Mouse (Mus musculus) embryo, embryonic 11 days (tissue): ENCODE results near the gene Igflr1.

Experiments
- DNase-seq: peaks from one replicate; pipeline ENCODE4 v3.0.0-alpha.2; 2015

Gene Igflr1

DNA sequence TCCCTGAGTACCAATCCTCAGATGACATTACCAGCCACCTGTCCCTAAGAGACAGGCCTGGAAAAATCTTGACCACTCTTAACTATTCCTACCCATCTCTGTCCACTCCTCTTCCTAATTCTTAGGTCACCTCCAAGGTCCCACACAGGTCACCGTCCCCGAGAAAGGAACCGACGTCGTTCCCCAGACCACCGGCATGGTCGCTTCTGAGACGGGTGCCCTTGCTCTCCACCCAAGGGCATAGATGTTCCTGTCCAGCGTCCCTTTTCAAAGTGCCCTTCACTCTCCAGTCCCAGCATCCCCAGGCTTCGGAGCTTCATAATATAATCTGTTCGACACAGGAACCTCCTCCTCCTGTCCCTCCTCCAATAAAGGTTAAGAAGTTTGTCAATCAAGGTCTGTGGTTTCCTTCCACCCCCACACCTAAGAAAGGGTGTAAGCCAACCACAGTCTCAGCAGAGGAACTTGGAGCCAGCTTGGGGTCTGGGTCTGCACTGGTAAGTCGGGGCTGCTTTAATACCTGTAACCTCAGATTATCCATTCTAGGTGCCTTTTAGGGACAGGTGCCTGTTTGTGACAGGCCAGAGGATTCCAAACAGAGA, at the start of gene Igflr1:
Igflr1 (plus strand) TSS at position 458 of the 602 bp plus-strand sequence.
- DNase-seq, result no peak

DNA sequence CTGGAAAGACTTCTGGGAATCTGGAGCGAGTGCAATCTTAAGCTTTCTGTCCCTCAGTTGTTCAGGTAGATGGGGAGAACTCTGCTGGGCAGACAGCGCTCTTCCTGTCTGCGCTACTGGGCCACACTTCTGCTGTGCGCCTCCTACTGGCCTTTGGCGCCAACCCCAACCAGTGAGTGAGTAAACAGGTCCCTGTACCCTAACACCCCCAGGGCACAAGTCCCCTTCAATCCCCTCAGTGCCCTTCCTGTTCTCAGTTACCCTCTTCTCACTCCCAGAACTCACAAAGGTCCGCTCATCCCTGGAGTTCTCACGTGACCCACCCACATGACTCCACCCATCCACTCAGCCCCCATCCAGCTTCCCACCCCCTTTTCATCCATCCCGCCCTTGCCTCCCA, 46.9 kb upstream of the Igflr1 start:
- DNase-seq, result no peak

DNA sequence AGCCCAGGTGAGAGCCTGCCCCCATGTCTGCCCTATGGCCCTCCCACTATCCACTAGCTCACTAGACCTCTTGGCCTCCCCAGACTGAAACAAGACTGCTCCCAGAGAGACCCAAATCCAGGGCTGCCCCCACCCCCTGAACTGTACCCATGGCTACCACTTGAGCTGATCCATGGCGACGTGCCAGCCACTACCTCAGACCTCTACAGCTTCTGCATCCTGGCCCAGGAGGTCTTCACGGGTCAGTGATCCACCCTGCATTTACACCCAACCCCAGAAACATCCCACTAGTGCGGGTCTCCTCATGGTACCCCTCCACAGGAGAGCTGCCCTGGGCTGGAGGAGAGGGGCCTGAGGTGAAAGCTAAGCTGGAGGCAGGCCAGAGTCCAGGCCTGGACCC, 44.8 kb upstream of the Igflr1 start:
- DNase-seq, result no peak

DNA sequence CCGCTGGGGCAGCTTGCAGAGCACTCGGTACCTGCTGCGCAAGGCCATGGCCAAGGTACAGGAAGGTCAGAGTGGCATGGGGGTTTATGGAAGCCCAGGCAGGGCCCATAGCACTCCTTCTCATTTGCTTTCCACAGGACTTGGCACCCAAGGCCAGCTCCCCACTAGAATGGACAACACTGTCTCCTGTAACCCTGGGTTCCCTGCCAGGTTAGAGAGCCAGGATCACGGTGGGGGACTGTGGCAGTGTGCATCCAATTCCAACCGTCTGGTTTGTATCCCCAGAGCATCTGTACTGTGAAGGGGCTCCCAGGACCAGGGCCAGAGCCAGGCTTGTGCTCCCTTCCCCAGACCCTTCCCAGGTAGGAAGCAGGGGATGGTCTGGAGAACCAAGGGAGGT, 44.4 kb upstream of the Igflr1 start:
- no peak for DNase-seq

DNA sequence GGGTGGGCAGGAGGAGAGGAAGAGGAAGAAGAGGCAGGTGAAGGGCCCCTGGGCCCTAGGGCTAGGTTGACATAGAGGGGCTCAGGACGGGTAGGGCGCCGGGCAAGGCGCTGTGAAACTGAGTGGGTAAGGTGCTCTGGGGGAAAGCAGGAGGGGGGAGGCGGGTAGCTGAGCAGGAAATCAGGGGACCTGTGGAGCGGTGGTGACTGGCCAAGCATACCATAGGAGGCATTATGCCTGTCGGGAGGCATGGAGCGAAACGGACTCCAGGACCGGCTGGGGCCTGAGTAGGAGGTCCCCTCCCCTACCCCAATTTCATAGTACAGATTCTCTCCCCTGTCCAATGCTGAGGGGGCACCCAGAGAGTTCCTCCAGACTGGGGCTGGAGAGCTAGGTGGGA, 42.4 kb upstream of the Igflr1 start:
- DNase-seq, result no peak

DNA sequence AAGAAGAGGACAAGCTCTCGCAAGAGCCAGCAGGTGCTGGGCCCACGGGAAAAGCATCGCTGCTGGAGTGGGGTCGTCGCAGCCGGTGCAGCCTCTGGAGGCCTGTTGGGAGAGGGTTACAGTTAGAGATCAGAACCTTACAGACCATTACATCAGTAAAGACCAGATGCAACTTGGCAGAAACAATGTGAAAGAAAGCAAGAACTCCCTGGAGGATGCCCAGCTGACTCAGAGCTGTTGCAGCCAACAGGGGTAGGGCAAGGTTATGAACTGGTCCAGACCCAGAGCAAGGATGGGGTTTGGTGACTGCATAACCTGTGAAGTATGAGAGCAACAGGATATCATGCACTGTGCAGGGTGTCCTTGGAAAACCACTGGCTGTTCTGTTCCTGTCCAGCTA, 40.7 kb upstream of the Igflr1 start:
- no peak for DNase-seq

DNA sequence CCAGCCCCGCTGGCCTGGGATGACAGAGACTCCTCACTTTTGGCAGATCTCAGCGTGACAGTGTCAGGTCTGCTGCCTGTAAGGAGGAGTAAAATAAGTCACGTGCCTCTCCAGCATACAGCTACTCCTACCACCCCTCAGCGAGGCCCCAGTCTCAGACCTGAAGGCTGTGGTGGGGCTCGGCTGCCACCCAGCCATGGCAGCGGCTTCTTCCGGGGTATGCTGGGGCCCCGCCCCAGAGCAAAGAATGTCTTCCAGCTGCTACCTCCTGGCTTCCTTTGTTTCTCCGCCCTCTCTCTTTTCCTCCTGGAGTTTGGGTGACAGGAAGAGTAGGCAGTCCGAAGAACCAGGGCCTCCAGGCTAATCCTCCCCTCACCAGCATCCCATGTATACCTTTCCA, 39.3 kb upstream of the Igflr1 start:
- DNase-seq, result peak; percentile 24

DNA sequence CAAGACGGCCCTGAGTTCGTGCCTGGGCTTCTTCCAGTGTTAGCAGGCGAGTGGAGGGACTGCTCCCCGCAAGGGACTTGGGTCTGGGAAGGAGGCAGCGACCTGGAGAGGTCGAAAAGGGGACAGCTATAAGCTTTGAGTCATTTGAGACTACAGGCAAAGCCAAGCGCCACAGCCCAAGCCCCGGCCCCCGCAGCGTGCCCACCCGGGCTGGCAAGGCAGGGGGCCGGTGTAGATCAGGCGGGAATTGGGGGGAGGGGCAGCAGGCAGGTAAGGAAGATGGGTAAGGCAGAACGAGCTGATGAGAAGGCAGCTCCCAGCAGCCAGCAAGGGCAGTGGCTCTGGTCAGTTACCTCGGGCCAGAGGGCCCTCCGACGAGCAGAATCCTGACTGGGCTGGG, 38.8 kb upstream of the Igflr1 start:
- DNase-seq, result no peak

DNA sequence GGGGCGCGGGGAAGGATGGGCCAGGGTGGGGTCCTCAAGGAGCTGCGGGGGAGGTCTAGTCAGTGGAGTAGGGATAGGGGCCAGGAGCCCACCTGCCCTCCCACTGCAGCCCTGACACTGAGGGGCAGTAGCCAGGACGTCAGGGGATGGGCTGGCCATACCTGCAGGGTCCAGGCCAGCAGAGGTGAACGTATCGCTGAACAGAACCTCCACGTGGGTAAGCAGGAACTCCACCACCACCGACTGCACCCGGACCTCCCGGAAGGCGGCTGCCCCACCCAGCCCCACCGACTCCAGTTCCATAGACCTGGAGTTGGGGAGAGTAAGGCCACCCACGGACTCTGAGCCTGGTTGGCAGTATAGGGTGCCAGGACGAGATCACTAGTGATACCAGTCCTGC, 38.2 kb upstream of the Igflr1 start:
- DNase-seq, result no peak

DNA sequence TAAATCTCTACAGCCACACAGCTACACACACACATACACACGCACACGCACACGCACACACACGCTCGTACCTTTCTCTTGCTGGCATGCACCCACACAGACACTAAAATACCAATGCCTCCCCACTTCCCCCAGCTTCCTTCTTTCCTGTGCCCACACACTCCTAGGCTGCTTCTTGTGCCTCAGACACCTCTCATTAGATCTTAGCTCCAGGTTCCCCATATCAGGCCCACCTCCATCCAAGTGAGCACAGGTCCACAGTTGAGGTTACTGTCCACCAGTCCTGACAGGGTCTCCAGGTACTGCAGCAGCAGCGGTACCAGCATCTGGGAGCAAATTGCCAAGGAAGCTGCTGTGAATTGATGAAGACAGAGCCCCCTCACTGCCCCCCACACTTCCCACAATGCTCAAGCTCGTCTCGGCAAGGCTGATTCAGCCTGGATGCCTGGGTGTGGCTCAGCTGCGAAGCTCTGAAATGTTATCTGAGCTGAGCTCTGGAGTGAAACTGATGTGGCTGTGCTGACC, 33.9 kb upstream of the Igflr1 start:
- DNase-seq, result no peak

DNA sequence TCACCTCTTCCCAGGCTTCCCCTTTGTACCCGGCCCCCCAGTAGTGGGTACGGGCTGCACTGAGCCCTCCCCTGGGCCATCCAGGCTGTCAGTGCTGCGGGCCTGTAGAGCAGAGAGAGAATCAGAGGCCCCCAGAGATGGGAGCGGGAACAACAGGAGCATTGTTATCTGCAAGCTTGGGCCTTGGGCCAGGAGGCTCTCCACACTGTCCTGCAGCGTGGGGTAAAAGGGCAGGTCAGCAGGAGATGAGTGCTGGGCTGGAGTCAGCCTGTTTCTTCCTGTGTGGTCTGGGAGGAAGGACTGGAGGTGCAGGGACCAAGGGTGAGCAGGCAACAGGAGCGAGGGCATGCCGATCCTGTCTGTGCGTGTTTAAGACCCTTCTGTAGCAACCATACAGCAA, 32.3 kb upstream of the Igflr1 start:
- peak; percentile 53 for DNase-seq

DNA sequence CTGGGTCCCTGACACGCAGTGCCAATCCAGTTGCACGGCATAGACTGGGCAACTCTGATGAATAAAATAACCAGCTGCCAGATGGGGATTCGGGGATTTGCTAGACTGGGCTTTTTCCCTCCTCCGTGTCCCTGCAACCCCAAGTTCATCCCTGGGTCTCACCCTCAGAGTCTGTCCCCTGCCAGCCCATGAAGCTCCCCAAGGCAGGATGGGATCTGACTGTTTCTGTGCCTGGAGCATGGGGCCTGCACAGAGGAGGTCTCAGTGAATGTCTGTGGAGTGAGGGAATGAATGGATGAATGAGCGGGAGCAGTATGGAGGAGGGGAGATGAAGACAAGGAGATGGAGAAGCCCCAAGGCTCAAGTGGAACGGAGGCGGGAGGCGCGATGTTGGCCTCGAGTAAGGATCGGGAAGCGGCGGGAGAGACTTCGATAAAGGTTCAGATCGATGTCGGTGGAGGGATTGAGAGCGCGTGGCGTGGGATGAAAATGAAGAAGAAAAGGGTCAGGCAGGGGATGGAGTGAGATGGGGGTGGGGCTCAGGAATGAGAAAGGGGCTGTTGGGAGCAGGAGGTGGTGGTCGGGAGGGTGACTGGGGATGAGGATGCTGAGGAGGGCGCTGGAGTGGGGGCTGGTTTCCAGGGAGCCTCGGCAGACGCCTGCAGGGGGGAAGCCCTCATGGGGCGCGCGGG, 31.1 kb upstream of the Igflr1 start:
- peak; percentile 54 for DNase-seq

DNA sequence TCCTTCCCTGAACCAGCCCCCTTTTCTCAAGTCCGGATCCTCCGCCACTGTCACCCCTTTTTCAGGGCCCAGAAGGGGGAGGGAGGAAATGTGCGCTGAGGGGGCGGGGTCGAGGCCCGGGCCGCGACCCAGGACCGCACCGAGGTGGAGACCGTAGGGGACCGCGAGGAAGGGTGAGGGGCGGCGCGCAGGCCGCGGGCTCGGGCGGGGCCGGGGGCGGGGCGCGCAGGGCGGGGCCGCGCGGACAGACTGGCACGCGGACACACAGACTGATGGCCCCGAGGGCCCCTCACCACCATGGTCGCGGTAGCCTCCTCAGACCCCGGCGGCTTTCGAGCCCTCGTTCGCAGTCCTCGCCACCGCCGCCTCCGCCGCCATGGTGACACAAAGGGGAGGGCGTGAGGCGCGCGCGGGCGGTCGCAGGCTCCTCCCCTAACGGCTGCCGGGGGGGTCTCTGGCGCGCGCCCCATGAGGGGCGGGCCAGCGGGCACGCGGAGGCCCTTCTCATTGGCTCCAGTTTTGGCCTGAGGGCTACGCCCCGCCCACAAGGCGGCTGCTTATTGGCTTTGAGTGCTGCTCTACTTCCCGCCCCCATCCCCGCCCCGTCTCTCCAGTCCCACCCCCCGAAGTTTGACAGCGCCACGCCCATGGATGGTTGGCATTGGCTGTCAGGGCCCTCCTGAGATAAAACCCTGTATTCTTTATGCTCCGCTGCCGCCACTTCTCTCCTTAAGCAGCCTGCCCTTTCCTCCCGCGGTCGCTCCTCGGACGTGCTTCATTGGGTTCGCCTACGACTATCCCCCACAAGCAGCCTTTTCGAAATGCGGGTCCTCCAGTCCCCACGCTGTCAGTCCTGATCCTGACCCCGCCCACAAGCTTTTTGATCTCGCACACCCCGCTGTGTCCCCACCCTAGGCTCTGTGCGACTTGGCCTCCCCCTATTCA, 30.3 kb upstream of the Igflr1 start, which contains the start of gene Arhgap33:
Arhgap33 (minus strand) TSS at position 428 of the 945 bp plus-strand sequence.
- peak; percentile 100 for DNase-seq

DNA sequence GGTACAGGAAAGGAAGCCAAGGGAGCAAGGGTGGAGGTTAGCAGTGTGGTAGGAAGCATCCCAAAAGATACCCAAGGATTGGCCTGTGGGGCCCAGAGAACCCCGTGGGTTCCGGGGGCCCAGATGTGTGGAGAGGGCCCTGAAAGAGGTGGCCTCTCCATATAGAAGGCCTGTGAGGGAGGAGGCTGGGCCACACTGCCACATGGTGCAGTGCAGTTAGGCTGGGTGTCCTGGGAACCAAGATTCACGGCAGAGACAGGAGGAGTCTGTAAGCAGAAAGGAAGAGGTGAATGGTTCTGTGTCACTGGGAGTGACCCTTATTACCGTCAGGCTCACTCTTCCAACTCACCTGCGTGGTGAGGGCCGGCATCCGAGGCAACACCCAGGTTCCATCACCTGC, 24.7 kb upstream of the Igflr1 start:
- no peak for DNase-seq

DNA sequence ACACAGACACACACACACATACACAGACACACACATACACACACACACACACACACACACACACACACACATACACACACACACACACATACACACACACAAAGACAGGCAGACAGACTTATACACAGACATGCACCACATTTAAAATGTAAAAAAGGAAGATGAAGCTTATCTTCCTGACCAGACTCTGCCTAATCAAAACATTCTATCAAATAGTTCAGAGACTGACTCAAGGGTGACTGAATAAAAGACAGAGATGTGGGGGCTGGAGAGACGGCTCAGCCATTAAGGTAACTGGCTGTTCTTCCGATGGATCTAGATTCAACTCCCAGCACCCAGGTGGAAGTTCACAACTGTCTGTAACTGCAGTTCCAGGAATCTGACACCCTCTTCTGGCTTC, 20.9 kb upstream of the Igflr1 start:
- no peak for DNase-seq

DNA sequence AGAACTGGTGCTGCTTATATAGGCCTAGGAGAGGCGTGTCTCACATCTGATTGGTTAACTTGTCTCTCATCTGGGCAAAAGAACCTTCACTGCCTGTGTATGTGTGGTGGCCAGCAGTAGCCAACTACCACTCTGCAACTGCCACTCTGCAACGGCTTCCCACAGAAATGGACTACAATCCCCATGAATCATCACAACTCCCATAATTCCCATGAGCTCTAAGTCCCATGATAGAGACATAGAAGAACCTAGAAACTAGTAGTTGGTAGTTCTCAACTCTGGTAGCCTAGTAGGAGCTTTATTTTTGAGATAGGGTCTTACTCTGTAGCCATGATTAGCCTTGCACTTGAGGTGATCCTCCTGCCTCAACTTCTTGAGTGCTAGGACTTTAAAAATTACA, 15.3 kb upstream of the Igflr1 start:
- no peak for DNase-seq

DNA sequence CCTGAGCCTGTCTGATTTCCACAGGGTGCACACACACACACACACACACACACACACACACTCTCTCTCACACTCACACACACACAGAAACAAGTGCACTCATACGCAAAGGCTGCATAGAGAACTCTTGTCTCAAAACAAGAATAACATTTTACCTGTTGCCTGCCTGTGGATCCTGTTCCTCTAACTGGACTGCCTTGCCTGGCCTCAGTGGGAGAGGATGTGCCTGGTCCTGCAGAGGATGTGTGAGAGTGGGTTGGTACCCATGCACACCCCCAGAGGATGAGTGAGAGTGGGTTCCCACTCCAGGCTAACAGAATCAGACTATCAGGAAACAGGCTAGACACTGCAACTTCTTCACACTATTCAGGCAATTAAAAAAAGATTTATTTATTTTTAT, 14.6 kb upstream of the Igflr1 start:
- DNase-seq, result no peak

DNA sequence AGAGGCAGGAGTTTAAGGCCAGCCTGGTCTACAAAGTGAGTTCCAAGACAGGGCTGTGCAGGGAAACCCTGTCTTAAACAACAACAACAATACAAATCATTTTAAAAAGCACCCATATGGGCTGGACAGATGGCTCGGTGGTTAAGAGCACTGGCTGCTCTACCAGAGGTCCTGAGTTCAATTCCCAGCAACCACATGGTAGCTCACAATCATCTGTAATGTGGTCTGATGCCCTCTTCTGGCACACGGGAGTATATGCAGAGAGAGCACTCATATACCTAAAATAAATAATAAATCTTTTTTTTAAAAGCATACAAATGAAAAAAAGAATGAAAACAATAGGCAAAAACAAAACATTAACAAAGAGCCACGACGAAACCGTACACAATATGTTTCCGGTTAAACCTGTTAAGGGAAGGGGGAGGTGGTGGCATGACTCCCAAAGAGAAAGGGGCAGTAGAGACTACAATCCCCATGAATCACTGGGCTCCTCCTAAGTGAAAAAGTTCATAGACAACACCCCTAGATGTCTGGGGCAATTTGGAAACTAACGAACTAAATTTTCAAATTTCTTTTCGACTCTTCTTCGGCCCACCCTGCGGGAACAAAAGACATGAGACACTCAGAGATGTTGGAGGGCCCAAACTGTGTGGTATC, 13.7 kb upstream of the Igflr1 start:
- DNase-seq, result peak; percentile 81

DNA sequence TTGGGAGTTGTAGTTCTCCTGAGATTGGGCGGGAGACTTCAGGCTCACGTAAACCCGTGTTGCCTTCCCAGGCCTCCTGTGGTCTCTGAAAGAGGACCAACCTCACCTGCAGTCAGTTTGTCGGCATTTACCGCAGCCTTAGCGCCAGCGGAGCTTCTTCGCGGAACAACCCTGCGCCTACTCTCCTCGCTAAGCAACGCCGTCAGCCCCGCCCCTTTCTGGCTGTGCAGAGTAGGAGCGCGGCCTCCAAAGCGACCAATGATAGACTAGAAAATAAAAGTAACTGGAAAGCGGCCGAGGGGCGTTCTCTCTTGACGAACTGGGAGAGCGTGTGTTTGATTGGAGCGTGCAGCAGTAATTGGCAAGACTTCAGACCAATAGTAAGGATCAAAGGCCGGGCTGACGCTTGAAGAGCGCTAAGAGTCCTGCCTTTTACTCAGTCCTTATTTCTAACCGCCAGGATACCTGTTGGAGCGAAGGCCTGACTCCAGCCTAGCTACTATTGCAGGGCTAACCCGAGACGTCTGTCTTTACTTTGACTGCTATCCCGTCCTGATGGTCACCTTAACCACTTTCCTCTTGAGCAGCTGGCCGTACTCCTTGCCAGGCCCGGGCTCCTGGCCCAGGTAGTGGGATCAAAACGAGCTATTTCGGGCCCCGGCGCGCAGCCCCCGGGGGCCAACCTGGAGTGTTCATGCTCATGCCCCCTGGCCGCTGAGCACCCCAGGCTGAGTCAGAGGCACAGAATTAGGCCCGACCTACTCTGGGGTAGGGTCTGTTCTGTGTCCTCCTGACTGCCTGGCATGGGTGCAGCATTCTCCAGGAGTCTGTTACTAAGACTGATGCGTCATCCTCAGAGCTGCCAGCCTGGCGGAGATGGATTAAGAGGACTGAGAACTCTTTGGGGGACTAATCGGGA, 12.9 kb upstream of the Igflr1 start, which contains the start of the genes Hspb6 and Proser3:
Hspb6 (plus strand) TSS at position 77 of the 919 bp plus-strand sequence.
Proser3 (minus strand) TSS at position 198 of the 919 bp plus-strand sequence.
- DNase-seq, result peak; percentile 98

DNA sequence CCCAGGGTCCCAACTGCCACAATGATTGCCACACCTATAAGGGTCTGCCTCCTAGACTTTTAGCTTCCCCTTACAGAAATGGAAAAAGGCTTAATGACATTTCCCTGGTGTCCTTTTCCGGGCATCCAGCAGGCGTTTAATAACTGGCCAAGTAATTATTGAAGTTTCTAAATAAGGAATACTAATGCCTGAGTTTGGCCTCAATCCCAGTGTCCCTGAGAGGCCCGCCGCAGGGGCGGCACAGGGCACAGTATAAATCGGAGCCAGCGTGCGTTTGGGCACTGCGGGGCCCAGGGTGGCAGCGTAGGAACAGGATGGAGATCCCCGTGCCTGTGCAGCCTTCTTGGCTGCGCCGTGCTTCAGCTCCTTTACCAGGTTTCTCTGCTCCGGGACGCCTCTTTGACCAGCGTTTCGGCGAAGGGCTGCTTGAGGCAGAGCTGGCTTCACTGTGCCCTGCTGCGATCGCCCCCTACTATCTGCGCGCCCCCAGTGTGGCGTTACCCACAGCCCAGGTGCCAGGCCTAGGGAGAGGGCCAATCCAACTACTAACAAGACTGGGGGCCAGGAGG, 12.1 kb upstream of the Igflr1 start:
- peak; percentile 24 for DNase-seq
